Mouse (Mus musculus) megakaryocyte, adult 5-6 weeks (primary cell): Measurements from ENCODE around the gene Gnat1. TPM values are rescaled to one million over a fixed set of nuclear protein-coding genes. Genes with fewer than 3 reads are reported as not detected.

Source experiments
- ATAC-seq: 2 replicates; pipeline ENCODE4 v1.8.0; 2016; ENCODE audit warnings: mild to moderate bottlenecking, inconsistent platforms; ENCODE audit not compliant: poor library complexity, severe bottlenecking
- total RNA-seq, 2 experiments: library from RNA; stranded (forward) in 1 of 2; stranded (reverse) in 1 of 2; fragments of 153-499, 151-499 nt in 1 of 2; fragments of 221-1000, 200-1000 nt in 1 of 2; gene quantifications; 2 replicates each; pipeline versions ENCODE4 v1.2.3 to v1.2.4; 2015 to 2017

The Gnat1 gene
- total RNA-seq, 2 experiments from 2014 or later = not detected

- ATAC-seq = no peak
These were observed 29.3 kb downstream of the Gnat1 start for GRCm38 (mm10) chr9:107650225-107650624.

GRCm38 (mm10) chr9:107648767-107649166, 30.7 kb downstream of the Gnat1 start:
- no peak for ATAC-seq

GRCm38 (mm10) chr9:107646975-107647374, 32.5 kb downstream of the Gnat1 start:
- no peak for ATAC-seq

- ATAC-seq = peak; percentile 68
These were observed 33.9 kb downstream of the Gnat1 start for GRCm38 (mm10) chr9:107645577-107645976.

- ATAC-seq = no peak
These were observed 34.4 kb downstream of the Gnat1 start for GRCm38 (mm10) chr9:107645153-107645510.

GRCm38 (mm10) chr9:107644495-107645152, 34.9 kb downstream of the Gnat1 start:
- ATAC-seq = peak; percentile 79

- no peak for ATAC-seq
These were observed 35.8 kb downstream of the Gnat1 start for GRCm38 (mm10) chr9:107643544-107644214.

DNA sequence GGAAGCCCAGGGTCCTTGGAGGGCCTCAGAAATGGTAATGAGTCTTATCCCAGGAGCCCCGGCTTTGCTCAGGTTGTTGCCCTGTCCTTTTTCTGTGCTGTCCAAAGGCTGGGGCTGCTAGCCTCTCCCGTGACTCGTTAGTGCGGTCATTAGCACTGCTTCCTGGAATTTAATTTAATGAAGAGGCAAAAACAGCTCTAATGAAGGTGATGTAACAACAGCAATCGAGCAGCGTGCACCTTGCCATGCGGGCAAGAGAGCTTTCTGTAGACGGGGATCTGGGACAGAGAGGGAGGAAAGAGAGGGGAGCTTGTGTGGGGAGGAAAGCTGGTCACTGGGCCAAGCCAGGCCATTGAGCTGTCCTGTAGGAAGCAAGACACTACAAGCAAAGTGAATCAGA, 37.8 kb downstream of the Gnat1 start:
- ATAC-seq = no peak

DNA sequence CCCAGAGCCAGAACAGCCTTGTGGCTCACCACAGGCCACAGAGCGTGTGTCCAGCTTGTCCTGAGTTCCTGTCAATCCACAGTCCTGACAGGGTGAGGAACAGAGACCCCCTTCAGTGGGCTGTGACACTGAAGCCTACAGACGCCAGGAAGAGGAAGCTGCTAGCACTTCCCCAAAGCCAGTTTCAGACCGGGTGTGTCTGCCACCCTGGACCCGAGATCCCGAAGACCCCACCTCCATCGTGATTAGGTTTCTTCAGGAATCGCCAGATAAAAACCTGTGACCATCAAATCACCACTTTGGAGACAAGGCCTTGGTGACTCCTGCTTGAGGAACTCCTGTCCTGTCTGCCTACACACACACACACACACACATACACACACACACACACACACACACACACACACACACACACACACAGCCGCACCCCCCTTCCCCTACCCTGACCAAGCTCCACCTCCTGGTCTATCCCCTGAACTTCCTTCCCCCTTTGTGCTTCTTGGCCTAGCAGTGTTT, 39.2 kb downstream of the Gnat1 start:
- peak; percentile 65 for ATAC-seq

DNA sequence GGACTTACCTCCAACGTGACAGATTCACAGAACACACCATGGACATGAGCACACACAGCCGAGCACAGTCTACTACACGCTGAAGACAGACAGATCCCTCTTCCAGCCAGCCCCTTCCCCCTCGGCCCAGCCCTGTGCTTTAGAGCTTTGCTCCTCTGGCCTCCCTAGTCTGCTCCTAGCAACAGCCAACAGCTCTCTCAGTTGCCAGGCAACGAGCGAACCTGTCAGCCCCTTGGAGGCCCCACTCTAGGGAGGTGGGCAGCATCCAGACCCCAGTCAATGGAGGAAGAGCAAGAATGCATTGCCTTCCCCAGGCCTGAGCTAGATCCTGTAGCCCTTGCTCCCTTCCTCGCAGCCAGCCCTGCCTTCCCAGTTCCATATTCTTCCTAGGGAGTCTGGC, 42.4 kb downstream of the Gnat1 start:
- no peak for ATAC-seq

GRCm38 (mm10) chr9:107635279-107636028, 44.1 kb downstream of the Gnat1 start, which contains the start of gene Gnai2:
Gene Gnai2, minus strand, starts transcription at chr9:107635367.
- ATAC-seq = peak; percentile 78

DNA sequence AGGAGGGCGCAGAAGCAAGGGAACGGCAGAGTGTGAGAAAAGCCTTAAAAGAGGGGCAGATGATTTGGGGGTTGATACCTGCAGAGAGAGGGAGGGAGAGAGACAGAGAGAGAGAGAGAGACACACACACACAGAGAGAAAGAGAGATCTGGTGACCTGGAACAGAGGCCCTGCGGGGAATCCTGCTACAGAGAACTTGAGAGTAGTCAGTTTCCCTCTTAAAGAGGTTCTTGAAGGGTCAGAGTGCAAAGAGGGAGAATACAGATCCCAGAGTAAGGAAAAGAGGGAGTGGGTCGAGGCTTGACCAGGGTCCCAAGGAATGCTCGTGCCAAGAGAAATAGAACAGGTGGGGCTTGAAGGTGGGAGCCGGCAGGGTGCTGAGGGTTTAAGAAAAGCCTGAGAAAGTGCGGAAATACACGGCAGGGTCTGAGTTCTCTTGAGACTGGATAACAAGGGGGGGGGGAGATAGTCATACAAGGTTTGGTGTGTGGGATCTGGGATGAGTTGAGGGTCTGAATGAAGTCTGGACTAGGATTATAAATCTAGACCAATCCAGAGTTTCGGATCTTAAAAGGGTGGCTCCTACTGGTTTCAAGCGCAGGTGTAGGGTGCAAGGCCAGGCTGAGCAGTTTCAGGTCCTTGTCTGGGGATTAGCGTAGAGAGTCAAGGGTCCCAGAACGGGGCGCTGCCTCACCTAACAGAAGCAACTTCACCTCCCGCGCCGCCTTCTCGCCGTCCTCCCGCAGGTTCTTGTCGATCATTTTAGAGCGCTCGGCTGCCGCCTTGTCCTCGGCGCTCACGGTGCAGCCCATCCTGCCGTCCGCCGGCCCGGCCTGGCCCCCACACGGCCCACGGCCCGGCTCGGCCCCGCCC, 44.9 kb downstream of the Gnat1 start:
- no peak for ATAC-seq

DNA sequence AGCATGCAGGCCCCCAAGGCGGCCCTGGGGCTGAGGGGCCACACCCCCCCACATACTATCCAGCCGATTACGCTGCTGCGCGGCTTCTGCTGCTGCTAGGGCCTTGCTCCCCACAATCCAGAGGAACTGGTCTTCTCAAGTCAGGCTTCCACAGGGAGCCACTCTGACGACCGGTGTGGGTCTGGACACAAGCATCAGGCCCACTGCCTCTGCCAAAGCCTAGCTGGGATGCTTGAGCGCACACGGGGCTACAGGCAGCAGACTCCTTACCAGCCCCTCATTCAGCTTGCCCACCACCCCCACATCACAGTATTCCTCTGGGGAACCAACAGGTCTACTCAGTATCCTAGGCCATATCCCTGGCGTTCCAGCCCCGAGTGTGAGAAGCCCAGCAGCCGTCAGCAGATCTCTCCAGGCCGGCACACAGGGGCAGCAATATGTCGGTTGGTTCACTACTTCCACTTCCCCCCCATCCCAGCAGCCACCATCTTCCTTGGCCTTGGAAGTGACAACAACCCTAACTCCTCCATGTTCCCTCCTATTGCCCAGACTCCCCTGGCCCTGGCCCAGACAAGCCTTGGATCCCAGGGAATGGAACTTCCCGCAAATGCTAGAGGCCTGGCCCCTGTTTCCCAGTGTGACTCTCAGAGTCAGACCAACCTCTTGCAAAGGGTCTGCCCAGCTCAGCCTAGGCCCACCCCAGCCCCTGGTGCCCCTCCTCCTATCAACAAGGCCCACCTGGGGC, 45.7 kb downstream of the Gnat1 start:
- peak; percentile 1; the same call in 1 of the 2 replicates for ATAC-seq

GRCm38 (mm10) chr9:107633091-107633660, 46.3 kb downstream of the Gnat1 start:
- ATAC-seq = peak; percentile 53

GRCm38 (mm10) chr9:107632478-107632877, 47.0 kb downstream of the Gnat1 start:
- no peak for ATAC-seq

GRCm38 (mm10) chr9:107631861-107632260, 47.7 kb downstream of the Gnat1 start:
- ATAC-seq = no peak

GRCm38 (mm10) chr9:107631311-107631826, 48.1 kb downstream of the Gnat1 start:
- no peak for ATAC-seq

DNA sequence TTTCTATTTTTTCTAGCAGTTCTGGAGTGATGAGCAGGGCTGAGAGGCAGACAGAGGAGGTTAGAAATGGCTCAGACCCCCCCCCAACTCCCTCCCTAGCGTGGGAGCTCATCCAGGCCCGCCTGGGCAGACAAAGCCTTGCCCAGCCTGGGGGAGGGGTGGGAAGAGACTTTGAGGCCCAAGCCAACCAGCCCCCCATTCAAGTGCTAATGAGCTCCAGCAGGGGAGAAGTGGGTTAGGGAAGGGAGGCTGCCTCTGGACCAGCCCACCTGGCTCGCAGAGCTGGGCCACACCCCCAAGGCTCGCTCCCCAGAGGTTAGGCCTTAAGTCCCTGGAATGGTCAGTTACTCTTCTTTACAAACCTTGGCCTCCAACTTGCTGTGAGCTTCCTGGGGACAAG, 48.9 kb downstream of the Gnat1 start:
- no peak for ATAC-seq

DNA sequence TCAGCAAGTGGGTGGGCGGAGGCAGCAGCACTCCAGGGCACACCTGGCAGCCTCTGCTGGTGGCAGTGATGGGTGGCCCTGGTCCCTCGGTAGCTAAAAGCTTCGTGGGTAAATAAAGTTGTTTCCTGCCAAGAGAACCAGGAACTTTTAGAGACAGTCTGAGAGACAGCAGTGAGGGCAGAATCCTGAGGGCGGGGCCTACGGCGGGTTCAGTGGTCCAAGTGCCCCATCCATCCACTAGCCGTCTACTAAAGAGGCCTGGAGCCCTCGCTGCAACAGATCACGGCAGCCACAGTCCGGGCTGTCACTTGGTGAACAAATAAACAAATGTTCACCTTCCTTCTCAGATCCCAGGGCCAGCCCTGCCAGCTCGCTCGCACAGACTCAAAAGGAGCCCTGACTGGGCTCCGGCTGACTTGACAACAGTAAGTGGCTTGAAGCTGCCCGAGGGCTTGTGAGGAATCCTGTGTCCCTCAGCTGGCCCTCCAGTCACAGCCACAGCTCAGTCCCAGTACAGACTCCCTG, 49.5 kb downstream of the Gnat1 start:
- no peak for ATAC-seq
